Mouse (Mus musculus) kidney, postnatal 4 days (tissue): ENCODE results near the gene Slc5a5.

Experiments used
- DNase-seq, 2 experiments: peaks; one replicate each; pipeline ENCODE4 v3.0.0; 2021; ENCODE audit warnings: mixed read lengths in 2 of 2

Slc5a5 gene

DNA sequence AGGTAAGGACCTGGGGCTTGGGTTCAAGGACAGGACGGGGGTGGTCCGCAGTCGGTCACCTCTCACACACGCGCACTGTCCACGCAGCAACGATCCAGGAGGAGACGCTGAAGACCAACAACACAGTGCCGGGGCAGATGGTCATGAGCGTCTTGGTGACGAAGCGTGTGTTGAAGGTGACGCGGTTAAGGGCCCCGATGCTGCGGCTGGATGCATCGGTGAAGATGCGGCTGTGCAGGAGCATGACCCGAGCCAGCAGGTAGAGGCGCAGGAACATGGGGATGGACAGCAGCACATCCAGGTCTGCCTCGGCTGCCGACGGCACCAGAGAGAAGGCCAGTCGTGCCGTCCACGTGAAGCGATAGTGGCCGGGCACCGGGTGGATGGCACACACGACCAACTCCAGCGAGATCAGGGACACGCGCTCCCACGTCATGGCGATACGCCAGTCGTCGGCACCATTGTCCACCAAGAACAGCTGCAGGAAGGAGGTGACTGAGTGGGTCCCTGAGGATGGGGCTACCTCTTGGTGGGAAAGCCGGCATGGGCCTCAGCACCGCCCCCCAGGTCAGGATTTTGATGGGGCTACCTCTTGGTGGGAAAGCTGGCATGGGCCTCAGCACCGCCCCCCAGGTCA is 39.8 kb downstream of the Slc5a5 start:
- peak in 1 of 2 experiments; percentile 1 for DNase-seq

DNA sequence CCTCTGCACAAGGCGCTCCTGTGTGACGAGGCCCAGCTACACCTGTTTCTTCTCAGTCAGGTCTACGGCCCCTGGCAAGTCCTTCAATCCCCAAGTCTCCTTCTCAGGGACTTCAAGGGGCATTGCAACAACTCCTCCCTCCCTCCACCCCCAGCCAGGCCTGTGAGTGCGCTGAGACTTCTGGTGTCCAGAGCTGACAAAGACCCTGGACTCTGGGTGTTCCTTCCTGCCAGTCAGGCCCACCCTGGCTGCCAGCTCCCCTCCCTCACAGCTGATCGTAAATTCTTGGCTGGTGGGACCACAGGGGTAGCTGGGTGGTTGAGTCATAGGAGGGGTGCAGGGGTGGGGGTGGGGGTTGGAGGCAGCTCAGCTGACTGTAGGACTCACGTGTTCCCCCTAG is 40.7 kb downstream of the Slc5a5 start:
- peak in 1 of 2 experiments; percentile 3 for DNase-seq

DNA sequence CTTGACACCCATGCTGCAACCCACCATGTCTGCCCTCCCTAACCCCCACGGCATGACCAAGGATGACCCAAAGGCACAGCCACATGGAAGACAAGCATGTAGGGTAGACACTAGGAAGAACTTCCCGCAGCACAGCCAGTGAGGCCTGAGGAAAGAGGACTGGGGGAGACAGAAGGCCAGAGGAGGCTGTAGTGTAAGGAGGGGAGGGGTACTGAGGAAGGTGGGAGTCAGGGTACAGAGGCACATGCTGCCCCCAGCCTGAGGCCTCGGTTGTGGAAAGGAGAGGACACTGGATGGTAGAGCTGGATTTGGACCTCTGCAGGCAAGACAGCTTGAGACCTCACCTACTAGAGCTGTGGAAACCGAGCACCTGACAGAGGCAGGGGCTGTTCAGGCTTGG is 41.6 kb downstream of the Slc5a5 start:
- DNase-seq, result no peak

DNA sequence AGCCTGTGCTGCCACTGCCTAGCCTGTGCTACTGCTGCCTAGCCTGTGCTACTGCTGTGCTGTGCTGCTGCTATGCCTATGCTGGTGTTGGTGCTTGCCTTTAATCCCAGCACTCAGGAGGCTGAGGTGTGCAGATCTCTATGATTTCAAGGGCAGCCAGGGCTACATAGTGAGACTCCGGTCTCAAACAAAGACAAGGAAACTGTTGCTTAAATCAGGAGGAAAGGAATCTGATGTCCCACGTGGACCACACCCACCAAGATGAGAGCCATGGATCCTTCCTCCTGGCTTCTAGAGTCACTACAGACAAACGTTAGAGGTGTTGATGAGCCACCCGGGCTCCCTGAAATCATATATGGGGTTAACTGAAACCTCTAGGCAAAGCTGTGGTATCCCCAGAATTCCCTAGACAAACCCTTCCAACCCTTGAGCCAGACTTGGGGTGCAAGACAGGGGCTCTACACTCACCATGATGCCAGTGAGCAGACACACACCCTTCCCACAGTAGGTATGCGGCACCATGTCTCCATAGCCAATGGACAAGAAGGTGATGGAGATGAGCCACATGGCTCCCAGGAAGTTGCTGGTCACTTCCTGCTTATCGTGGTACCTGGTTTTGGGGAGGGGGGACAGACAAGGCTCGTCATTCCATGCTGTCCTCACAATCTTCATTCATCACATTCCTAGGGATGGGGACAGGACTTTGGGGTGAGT is 42.3 kb downstream of the Slc5a5 start:
- DNase-seq, result no peak

DNA sequence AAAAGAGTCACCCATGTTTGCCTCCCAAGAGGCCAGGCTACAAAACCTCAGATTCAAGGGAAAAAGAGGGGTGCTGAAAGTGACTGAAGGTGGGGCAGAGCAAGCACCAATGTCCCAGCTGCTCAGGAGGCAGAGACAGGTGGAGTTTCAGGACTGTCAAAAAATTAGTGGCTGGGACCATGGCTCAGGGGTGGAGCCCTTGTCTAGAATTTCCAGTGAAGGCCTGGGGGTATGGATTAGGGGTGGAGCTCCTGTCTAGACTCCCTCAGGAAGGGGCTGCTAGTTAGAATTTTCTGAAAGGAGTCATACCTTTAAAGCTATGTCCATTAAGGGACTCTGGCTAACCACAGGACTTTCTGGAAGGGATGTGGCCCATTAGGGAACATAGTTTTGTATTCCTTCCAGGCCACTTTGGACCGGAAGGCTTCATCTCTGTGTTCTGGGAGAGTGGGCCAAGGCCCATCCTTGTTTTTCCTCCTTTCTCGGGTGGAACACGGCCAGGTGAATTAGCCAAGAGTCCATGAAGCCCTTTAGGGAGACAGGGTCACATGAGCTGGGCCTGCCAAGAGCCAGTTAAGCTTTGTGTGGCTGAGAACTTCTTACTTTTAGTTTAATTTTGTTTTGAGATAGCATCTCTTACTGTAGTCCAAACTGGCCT is 43.1 kb downstream of the Slc5a5 start:
- no peak for DNase-seq

DNA sequence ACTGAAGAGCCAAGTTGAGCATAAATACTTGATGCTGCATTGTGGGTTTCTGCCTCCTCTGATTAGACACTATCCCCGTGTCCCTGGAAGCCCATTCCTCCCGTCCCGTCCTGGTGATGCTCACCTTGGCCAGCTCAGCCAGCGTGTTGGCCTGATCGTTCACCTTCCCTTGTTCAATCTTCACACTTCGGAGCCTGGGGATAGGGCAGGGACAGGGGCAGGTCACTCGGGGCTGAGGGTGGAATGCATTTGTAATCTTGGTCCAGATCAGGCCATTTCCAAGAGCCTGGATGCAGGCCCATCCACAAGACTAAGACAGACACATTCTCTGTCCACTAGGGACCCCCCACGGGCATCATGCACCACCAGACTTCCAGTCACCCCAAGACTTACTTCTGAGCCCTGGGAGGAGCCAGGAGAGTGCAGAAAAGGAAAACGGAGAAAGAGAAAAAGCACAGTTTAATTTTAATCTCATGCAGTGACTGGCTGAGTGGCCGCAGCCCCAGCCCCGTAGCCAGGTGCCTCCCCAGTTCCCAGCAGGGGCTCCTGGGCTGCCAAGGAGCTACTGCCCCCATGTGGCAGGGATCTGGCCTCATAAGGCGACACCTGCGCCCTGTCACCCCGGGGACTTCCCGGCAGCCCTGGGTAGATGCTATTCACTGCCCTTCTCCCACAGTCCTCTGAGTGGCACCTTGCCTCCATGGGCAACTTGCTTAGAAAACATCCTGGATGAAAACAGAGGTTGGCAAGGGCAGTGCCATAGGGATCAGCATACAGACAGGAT is 46.0 kb downstream of the Slc5a5 start:
- DNase-seq, result peak in 1 of 2 experiments; percentile 50

DNA sequence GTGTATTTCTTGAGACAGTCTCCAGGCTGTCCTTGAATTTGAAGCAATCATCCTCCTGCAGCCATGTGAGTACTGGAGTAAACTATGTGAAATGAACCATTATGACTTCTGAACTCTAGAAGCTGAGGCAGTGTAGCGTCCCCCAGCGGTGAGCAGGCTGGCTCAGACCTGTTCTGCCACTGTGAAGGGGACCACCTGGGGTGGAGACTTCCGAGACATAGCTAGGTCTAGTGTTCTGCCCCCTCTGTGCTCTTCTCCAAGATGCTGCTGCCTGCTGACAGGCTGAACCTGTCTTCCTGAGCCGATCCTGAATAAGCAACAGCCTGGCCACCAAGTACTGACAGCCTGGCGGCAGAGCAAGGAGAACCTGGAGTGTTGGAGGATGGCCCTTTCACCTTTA is 47.4 kb downstream of the Slc5a5 start:
- DNase-seq, result no peak

DNA sequence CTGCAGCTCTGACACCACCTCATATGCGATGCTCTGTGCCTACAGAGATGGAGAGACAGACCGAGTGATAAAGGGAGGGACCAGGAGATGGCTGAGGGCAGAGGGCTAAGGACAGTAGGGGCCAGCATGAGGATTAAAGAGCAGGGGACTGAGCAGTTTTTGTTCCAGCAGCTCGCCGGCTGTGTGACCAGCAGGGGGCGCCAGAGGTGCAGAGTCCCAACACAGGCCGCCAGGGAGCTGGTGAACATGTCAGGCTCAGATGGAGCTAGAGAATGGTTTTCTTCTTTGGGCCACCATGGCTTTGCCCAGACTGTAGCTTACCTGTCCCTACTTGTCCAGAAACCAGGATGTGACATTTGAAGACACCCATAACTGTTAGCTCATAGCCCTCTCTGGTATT is 48.0 kb downstream of the Slc5a5 start:
- DNase-seq, result peak; percentile 96

DNA sequence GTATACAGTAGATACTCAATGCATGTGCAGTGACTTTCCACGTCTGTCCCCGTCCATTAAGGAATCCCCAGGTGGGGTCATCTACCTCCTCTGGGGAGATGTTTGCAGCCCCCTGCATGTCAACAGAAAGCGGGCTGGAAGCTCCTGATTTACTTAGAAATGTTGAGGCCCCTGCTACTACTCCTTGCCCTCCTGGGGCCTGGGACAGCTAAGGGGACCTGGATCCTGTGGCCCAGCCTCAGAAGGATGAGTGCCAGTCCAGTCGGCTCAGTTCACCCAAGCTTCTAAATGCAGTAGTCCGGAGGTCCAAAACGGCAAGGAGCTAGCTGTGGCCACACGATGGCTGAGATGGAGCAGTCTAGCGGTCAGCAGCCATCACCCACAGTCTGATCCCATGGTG is 48.6 kb downstream of the Slc5a5 start:
- no peak for DNase-seq

DNA sequence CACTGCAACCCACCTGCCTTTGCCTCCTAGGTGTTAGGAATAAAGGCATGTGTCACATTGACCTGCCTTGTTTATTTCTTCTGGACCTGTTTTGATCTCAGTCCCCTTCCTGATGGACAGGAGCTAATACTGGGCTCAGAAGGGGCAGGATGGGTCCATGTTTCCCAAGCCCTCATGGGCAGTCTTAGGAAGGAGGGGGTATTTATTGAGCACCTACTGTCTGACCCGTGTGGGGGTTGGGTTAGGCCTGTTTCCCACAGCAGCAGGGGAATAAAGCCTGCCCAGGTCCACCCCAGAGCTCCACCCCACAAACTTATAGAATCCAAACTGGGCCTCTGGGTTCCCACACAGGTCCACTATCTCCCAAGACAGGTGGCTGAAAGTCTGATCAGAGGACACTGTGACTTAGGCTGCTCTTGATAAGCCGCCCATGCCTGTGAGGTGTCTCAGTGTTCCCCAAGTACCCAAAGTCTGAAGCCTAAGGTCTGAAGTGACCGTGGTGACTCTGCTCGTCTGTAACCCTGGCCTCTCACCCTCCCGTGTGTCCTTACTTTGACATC is 49.3 kb downstream of the Slc5a5 start:
- no peak for DNase-seq

DNA sequence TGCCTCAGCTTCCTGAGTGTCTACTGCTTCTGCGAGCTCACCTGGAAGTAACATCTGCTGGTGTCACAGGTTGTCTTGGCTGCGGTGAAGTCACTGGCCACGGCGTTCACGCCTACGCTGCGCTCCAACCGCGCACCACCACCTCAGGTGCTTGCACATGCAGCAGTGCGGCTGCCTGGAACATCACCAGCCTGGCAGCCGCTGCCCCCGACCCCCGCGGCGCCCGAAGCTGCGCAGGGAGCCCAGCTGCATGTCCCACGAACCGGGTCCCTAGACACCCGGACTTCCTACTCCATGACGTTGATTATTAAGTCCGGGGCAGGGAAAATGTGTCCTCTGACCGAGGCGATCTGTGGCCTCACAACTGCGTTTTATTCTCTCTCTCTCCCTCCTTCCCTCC is 50.1 kb downstream of the Slc5a5 start:
- no peak for DNase-seq

DNA sequence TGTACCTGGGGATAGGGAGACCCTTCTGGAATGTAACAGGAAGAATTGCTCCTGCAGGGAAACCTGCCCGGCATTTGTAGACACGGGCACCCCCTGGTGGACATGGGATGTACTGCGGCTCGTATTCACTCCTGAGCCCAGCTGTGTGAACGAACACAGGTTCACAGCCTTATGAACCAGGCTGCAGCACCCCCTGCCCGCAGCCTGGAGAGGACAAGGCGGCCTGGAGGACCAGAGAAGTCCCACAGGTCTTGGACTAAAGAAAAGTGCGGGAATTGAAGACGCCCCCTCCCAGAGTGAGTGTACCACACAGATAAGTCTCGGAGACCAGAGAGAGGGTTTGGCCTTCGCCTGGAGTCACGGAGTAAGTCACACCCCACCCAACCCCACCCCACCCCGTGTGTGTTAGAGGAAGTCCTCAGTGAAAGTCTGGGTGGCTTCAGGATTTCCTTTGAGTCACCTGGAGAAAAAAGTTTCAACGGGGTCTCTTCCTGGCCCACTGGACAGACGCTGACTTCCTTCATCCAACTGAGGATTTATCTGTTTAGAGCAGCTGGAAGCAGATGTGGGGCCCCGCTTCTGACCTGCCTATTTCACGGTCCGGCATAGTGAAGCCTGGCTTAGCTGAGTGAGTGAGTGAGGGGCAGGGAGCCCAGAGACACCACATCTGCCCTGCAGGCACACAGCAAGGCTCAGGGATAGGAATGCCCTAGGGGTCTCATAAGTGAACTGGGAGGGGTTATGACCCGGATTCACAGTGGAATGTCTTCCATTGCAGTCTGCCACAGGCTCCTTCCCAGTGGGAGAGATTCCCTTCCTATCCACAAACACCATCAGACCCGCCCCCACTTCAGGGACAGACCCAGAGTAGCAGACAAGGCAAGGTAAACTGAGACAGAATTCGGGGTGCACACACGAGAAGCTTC is 51.1 kb downstream of the Slc5a5 start:
- peak; percentile 95 to 97 for DNase-seq

DNA sequence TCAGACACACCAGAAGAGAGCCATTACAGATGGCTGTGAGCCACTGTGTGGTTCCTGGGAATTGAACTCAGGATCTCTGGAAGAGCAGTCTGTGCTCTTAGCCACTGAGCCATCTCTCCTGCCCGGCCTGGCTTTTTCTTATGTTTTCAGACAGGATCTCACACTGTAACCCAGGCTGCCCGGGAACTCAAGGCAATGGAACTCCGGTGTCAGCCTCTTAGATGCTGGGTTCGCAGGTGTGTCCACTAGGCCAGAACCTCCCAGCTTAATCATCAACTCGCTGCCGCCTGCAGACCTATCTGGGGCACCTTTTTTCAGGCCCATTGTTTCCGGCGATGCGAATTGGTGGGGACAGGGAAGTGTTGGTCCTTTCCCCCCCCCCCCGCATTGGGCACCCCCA is 52.0 kb downstream of the Slc5a5 start:
- DNase-seq, result peak; percentile 70 to 82

DNA sequence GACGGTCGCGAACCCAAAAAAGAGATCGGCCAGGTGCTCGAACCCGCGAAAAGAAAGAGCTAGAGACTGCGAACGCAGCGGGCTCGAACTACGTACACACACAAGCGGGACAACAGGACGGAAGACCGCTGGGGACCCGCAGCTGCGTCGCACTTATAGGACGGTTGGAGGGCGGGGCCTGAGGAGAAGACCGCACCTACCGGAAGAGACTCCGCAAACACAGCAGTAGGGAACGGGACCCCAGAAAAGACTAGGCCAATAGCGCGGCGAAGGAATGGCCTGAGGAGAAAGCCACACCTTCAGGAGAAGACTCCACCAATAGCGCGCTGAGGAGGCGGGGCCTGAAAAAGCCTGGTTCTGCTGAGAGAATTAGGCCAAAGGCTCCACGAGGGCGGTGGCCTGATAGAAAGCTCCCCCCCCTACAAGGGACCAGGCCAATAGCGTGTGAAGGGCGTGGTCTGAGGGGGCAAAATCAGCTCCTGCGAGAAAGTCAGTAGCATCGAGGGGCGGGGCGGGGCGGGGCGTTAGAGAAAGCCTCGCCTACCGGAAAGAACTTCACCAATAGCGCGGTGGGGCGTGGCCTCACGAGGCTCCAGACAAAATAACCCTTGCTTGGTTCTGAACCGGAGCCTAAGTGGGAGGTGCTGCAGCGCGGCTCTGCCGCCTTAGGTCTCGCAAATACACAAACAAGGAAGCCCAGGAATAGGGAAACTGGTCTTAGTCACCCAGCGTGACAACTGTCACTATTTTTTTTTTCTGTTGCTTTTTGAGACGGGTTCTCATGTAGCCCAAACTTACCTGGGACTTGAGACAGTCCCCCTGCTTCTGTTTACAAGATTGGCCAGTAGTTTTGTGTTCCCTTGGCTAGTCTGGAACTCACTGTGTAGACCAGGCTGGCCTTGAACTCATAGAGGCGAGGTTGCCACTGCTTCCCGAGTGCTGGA is 52.9 kb downstream of the Slc5a5 start, which contains the start of gene Arrdc2:
Arrdc2 (minus strand) TSS at position 313 of the 944 bp plus-strand sequence.
- peak; percentile 99 to 100 for DNase-seq

DNA sequence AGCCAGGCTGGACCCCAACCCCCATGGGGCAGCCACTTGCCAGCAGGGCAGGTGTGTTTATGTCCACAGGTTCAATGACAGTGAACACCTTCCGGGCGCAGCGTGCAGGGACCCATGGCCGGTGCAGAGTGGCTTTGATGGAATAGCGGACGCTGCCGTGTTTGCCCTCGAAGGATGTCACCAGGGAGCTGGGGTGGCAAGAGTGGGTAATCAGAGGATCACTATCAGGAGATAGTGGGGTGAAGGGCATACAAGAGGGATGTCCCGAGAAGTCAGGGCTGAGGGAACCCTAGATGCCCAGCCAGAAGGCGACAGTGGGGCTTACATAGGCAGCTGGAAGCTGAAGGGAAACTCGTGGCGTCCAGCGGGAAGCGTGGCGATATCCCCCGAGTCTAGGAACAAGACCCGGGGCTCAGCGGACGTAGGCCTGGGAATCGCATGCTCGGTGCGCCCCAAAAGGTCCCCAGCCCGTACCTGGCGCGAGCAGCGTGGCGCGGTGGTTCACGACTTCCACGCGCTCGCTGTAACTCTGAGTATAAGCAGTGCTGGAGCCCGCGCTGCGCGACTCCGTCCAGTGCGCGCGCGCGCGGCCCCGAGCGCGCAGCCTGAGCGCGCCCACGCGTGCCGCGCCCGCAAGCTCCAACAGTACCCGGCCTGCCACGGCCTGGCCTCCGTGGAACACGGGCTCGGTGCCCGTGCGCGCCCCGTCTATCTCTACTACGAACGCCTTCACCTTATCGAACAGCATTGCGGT is 53.7 kb downstream of the Slc5a5 start:
- DNase-seq, result no peak

DNA sequence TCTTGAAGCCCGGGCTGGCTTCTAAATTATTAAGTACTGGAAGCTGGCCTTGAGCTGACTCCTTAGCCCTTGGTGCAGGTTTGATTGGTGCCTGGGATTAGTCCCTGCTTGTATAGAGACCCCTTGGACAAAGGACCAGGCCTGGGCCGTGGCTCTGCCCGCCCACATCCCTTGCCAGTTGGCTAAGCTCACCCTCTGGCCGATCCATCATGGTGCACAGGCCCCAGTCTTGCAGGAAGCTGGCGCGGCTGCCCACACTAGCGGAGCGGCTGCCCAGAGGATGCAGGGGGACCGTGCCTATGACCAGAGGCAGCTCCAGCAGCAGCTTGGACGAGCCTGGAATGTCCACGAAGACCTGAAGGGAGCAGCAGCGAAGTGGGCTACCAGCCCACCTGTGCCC is 55.9 kb downstream of the Slc5a5 start:
- no peak for DNase-seq

DNA sequence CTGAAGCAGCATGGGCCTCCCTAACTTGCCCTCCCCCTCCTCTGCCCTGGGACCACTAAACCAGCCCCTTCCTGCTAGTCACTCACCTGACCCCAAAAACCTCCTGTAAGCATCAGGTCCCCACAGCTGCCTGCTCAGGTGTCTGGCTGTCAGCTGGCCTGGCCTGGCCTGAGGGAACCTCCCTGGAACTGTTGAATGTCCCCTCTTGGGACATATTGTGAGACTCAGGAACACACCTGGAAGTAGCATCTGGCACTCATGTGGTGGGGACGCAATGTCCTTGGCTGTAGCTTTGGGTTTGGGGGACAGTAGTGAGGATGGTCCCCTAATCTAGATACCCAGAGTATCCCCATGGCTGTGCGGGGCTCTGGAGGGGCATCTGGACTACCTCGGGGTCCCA is 58.5 kb downstream of the Slc5a5 start:
- no peak for DNase-seq

DNA sequence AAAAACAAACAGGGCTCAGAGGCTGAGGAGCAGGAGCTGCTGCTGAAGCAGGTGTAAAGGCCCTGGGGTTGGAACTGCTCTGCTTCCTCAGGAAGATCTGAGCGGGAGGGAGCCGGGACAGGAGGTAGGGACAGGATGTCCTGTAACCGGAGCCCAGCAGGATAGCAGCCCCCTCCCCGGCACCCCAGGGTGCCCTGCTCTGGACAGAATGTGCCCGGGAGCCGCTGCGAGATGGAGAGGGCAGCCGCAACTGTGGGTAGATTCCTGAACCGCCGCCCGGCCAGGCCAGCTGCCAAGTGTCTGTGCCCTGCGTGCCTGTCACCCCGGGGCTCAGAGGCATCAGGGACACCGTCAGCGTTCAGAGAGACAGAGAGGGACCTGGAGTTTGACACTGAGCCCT is 59.0 kb downstream of the Slc5a5 start:
- peak in 1 of 2 experiments; percentile 41 for DNase-seq

DNA sequence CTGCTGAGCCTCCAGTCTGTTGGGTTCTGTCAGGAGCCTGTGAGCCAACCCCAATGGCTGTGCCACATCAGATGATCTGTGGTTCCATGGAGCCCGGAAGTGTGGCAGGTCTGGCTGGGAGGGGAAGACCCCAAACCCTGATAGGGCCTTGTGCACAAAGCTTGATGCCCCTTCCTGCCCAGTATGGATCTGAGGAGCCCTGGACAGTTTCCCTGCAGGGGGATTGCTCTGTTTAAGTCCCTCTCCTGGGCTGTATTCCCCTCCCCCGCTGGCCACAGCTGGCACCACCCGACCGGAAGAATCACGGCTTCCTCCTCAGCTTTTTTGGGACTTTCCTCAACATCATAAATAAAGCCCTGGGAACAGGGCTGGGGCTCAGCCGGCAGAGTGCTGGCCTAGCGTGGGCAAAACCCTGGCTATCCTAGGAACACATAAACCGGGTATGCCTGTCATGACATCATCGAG is 59.5 kb downstream of the Slc5a5 start:
- peak; percentile 62 to 71 for DNase-seq
